Mouse (Mus musculus) G1E (cell line): ENCODE data around the gene Hoxb7.

ENCODE experiments used
- CTCF ChIP-seq: IDR thresholded peaks from 2 replicates; pipeline ENCODE4 v1.5.1; 2012; ENCODE audit warnings: low read depth, low read length, inconsistent platforms, mixed read lengths
- GATA1 ChIP-seq: IDR thresholded peaks from 2 replicates; pipeline ENCODE4 v1.6.1; 2012; ENCODE audit warnings: borderline replicate concordance, low read length, inconsistent platforms, mixed read lengths
- POLR2AphosphoS5 ChIP-seq: IDR thresholded peaks from 2 replicates; pipeline ENCODE4 v1.6.1; 2012; ENCODE audit warnings: low read depth, low read length, inconsistent platforms; ENCODE audit not compliant: insufficient replicate concordance

- TF ChIP-seq CTCF = no peak
- no peak for TF ChIP-seq GATA1
- no peak for TF ChIP-seq POLR2AphosphoS5
Measured at GRCm38 (mm10) chr11:96289293-96289692, 2.9 kb downstream of the Hoxb7 start.
